Mouse (Mus musculus): Measurements from ENCODE around the gene Sipa1l3. TPM values are rescaled to one million over a fixed set of nuclear protein-coding genes. Genes with fewer than 3 reads are reported as not detected.

Sipa1l3 gene
- polyA plus RNA-seq, 1 experiment: 71.5 TPM

- TF ChIP-seq CTCF (IDR thresholded peaks at IDR 0.05; ENCODE audit: control insufficient read depth, insufficient read depth, insufficient replicate concordance, low read depth, low read length): no peak
- no peak for TF ChIP-seq POLR2A (IDR thresholded peaks at IDR 0.05; ENCODE audit: control insufficient read depth, low read depth, low read length)
- Histone ChIP-seq H3K4me3 (ENCODE audit: control insufficient read depth, low read depth, low read length) (no peak overlapping the region), H3K36me3 (ENCODE audit: control insufficient read depth, insufficient read depth, low read length) (no peaks in the 10 kb centered on the region)
Observed at GRCm38 (mm10) chr7:29447147-29447829, 71.2 kb downstream of the Sipa1l3 start.

GRCm38 (mm10) chr7:29446156-29446555, 72.3 kb downstream of the Sipa1l3 start:
- no peak overlapping the region for H3K27ac ChIP-seq (ENCODE audit: control insufficient read depth, insufficient read depth, low read depth, low read length)
- H3K4me1 ChIP-seq (ENCODE audit: control insufficient read depth, insufficient read depth, low read length): peaks cover 8% of the 10 kb centered on the region
- no peak for TF ChIP-seq CTCF (IDR thresholded peaks at IDR 0.05; ENCODE audit: control insufficient read depth, insufficient read depth, insufficient replicate concordance, low read depth, low read length)
- TF ChIP-seq POLR2A (IDR thresholded peaks at IDR 0.05; ENCODE audit: control insufficient read depth, low read depth, low read length): no peak
- H3K4me3 ChIP-seq (ENCODE audit: control insufficient read depth, low read depth, low read length): no peak overlapping the region
- no peaks in the 10 kb centered on the region for H3K36me3 ChIP-seq (ENCODE audit: control insufficient read depth, insufficient read depth, low read length)
- no peaks in the 10 kb centered on the region for H3K27me3 ChIP-seq (ENCODE audit: control insufficient read depth, insufficient read depth, low read length)

More at GRCm38 (mm10) chr7:29447147-29447829, 71.2 kb downstream of the Sipa1l3 start:
- Histone ChIP-seq H3K27ac (ENCODE audit: control insufficient read depth, insufficient read depth, low read depth, low read length) (no peak overlapping the region), H3K4me1 (ENCODE audit: control insufficient read depth, insufficient read depth, low read length) (peaks cover 9% of the 10 kb centered on the region), H3K27me3 (ENCODE audit: control insufficient read depth, insufficient read depth, low read length) (no peaks in the 10 kb centered on the region)

- TF ChIP-seq CTCF (IDR thresholded peaks at IDR 0.05; ENCODE audit: control insufficient read depth, insufficient read depth, insufficient replicate concordance, low read depth, low read length): no peak
- TF ChIP-seq POLR2A (IDR thresholded peaks at IDR 0.05; ENCODE audit: control insufficient read depth, low read depth, low read length): no peak
- Histone ChIP-seq H3K4me1 (ENCODE audit: control insufficient read depth, insufficient read depth, low read length) (peaks cover 10% of the 10 kb centered on the region), H3K27me3 (ENCODE audit: control insufficient read depth, insufficient read depth, low read length) (no peaks in the 10 kb centered on the region), H3K27ac (ENCODE audit: control insufficient read depth, insufficient read depth, low read depth, low read length) (no peak overlapping the region), H3K4me3 (ENCODE audit: control insufficient read depth, low read depth, low read length) (no peak overlapping the region), H3K36me3 (ENCODE audit: control insufficient read depth, insufficient read depth, low read length) (no peaks in the 10 kb centered on the region)
Observed at GRCm38 (mm10) chr7:29444527-29444926, 73.9 kb downstream of the Sipa1l3 start.

- no peak for TF ChIP-seq POLR2A (IDR thresholded peaks at IDR 0.05; ENCODE audit: control insufficient read depth, low read depth, low read length)
- TF ChIP-seq CTCF (IDR thresholded peaks at IDR 0.05; ENCODE audit: control insufficient read depth, insufficient read depth, insufficient replicate concordance, low read depth, low read length): no peak
- no peak overlapping the region for H3K4me3 ChIP-seq (ENCODE audit: control insufficient read depth, low read depth, low read length)
- no peaks in the 10 kb centered on the region for H3K36me3 ChIP-seq (ENCODE audit: control insufficient read depth, insufficient read depth, low read length)
- no peak overlapping the region for H3K27ac ChIP-seq (ENCODE audit: control insufficient read depth, insufficient read depth, low read depth, low read length)
- H3K4me1 ChIP-seq (ENCODE audit: control insufficient read depth, insufficient read depth, low read length): peaks cover 10% of the 10 kb centered on the region
- no peaks in the 10 kb centered on the region for H3K27me3 ChIP-seq (ENCODE audit: control insufficient read depth, insufficient read depth, low read length)
Observed at GRCm38 (mm10) chr7:29444070-29444469, 74.4 kb downstream of the Sipa1l3 start.

- peaks cover 10% of the 10 kb centered on the region for H3K4me1 ChIP-seq (ENCODE audit: control insufficient read depth, insufficient read depth, low read length)
Observed at GRCm38 (mm10) chr7:29441793-29442192, 76.6 kb downstream of the Sipa1l3 start.

GRCm38 (mm10) chr7:29441151-29441550, 77.3 kb downstream of the Sipa1l3 start:
- no peaks in the 10 kb centered on the region for H3K36me3 ChIP-seq (ENCODE audit: control insufficient read depth, insufficient read depth, low read length)
- no peaks in the 10 kb centered on the region for H3K27me3 ChIP-seq (ENCODE audit: control insufficient read depth, insufficient read depth, low read length)
- no peak overlapping the region for H3K27ac ChIP-seq (ENCODE audit: control insufficient read depth, insufficient read depth, low read depth, low read length)
- peaks cover 10% of the 10 kb centered on the region for H3K4me1 ChIP-seq (ENCODE audit: control insufficient read depth, insufficient read depth, low read length)
- no peak overlapping the region for H3K4me3 ChIP-seq (ENCODE audit: control insufficient read depth, low read depth, low read length)
- no peak for TF ChIP-seq CTCF (IDR thresholded peaks at IDR 0.05; ENCODE audit: control insufficient read depth, insufficient read depth, insufficient replicate concordance, low read depth, low read length)
- TF ChIP-seq POLR2A (IDR thresholded peaks at IDR 0.05; ENCODE audit: control insufficient read depth, low read depth, low read length): no peak

More at GRCm38 (mm10) chr7:29441793-29442192, 76.6 kb downstream of the Sipa1l3 start:
- Histone ChIP-seq H3K36me3 (ENCODE audit: control insufficient read depth, insufficient read depth, low read length) (no peaks in the 10 kb centered on the region), H3K4me3 (ENCODE audit: control insufficient read depth, low read depth, low read length) (no peak overlapping the region), H3K27me3 (ENCODE audit: control insufficient read depth, insufficient read depth, low read length) (no peaks in the 10 kb centered on the region), H3K27ac (ENCODE audit: control insufficient read depth, insufficient read depth, low read depth, low read length) (no peak overlapping the region)
- no peak for TF ChIP-seq CTCF (IDR thresholded peaks at IDR 0.05; ENCODE audit: control insufficient read depth, insufficient read depth, insufficient replicate concordance, low read depth, low read length)
- TF ChIP-seq POLR2A (IDR thresholded peaks at IDR 0.05; ENCODE audit: control insufficient read depth, low read depth, low read length): no peak

GRCm38 (mm10) chr7:29438655-29439282, 79.7 kb downstream of the Sipa1l3 start:
- Histone ChIP-seq H3K4me3 (ENCODE audit: control insufficient read depth, low read depth, low read length) (no peak overlapping the region), H3K27ac (ENCODE audit: control insufficient read depth, insufficient read depth, low read depth, low read length) (no peak overlapping the region), H3K27me3 (ENCODE audit: control insufficient read depth, insufficient read depth, low read length) (no peaks in the 10 kb centered on the region), H3K4me1 (ENCODE audit: control insufficient read depth, insufficient read depth, low read length) (peaks cover 3% of the 10 kb centered on the region), H3K36me3 (ENCODE audit: control insufficient read depth, insufficient read depth, low read length) (no peaks in the 10 kb centered on the region)
- TF ChIP-seq POLR2A (IDR thresholded peaks at IDR 0.05; ENCODE audit: control insufficient read depth, low read depth, low read length) (no peak), CTCF (IDR thresholded peaks at IDR 0.05; ENCODE audit: control insufficient read depth, insufficient read depth, insufficient replicate concordance, low read depth, low read length) (no peak)

Measured in testis, adult 2 months (tissue).